Mouse (Mus musculus) kidney, postnatal 10 days (tissue): ENCODE measurements at regions not wholly inside any gene's neighbourhood (a gene's known extent, or its start where the extent isn't known, plus 50 kb on each side); places are given as distances from the start of the nearest gene placed in this dataset.

Experiments used
- DNase-seq: peaks from one replicate; pipeline ENCODE4 v3.0.0; 2021; ENCODE audit warnings: mixed read lengths

- DNase-seq = peak; percentile 71
Observed at GRCm38 (mm10) chrX:145848937-145849783, 344.2 kb upstream of the Amot start.

GRCm38 (mm10) chrX:145833106-145833505 lies 328.1 kb upstream of the Amot start:
- DNase-seq = no peak

GRCm38 (mm10) chrX:145812995-145813394 lies 308.0 kb upstream of the Amot start:
- DNase-seq = no peak
